11 mouse cellular contexts compared by ENCODE assay signal in the genomic region with DNA sequence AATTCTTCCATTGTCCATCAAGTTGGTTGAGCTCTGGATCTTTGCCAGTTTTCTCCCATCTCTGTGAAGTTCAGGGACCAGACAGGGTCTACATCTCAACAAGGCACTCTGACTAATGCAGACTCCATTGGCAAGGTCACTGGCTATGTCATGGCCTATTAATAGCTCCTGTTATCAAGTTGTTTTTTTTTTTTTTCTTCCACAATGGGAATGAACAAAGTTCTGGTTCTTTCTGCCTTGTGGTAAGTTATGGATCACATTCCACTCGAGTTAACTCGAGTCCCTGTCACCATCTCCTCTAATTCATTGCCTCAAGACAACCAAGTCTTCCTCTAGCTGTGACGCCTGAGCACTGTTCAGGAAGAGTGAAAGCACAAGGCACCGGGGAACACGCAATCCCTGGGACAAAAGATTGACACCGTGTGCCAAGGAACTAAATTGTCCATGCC. TPM values are rescaled to one million over a fixed set of nuclear protein-coding genes. Genes with fewer than 3 reads are reported as not detected.
DNase-seq lines count a peak whose midpoint lies in the region; ATAC-seq lines count a peak whose summit lies in the region.
"Had no signal": no experiment of that assay in that cellular context is flagged by ENCODE, and none has a peak within 500 bp of the region (broad histone marks: within the 10 kb centered on the region; RNA-seq: fewer than 3 reads in every experiment).

No protein-coding gene starts in this region.

- H3K36me3 ChIP-seq in forebrain, embryonic 13.5 days (ENCODE audit: poor library complexity, severe bottlenecking) = no peaks in the 10 kb centered on the region
- peaks cover 3% of the 10 kb centered on the region for H3K36me3 ChIP-seq in forebrain, embryonic 10.5 days (replicated peaks)
- H3K36me3 ChIP-seq in midbrain, embryonic 16.5 days (ENCODE audit: control insufficient read depth, insufficient read depth, low read length) = no peaks in the 10 kb centered on the region
- H3K36me3 ChIP-seq in midbrain, embryonic 11.5 days (ENCODE audit: control insufficient read depth, insufficient read depth, low read length) = no peaks in the 10 kb centered on the region
- H3K36me3 ChIP-seq in hindbrain, embryonic 16.5 days (ENCODE audit: control insufficient read depth, insufficient read depth, low read length) = no peaks in the 10 kb centered on the region
- H3K36me3 ChIP-seq in stomach, embryonic 15.5 days = no peaks in the 10 kb centered on the region

- H3K27ac ChIP-seq in forebrain, embryonic 13.5 days = no peak overlapping the region
- H3K27ac ChIP-seq in forebrain, embryonic 10.5 days = no peak overlapping the region
- no peak overlapping the region for H3K27ac ChIP-seq in midbrain, embryonic 16.5 days (ENCODE audit: low read length)
- no peak overlapping the region for H3K27ac ChIP-seq in midbrain, embryonic 11.5 days (ENCODE audit: low read depth, low read length)
- no peak overlapping the region for H3K27ac ChIP-seq in hindbrain, embryonic 16.5 days (ENCODE audit: low read depth, low read length)
- peak overlapping the region; percentile 93 for H3K27ac ChIP-seq in stomach, embryonic 15.5 days

- peak overlapping the region; percentile 93; the same call in 1 of the 2 replicates for H3K4me2 ChIP-seq in forebrain, embryonic 13.5 days
- peak overlapping the region; percentile 94 for H3K4me2 ChIP-seq in midbrain, embryonic 16.5 days (ENCODE audit: low read length)
- H3K4me2 ChIP-seq in midbrain, embryonic 11.5 days = no peak overlapping the region
- H3K4me2 ChIP-seq in hindbrain, embryonic 16.5 days (ENCODE audit: low read length) = peak overlapping the region; percentile 95; the same call in 1 of the 2 replicates
- peak overlapping the region; percentile 91; the same call in 1 of the 2 replicates for H3K4me2 ChIP-seq in stomach, embryonic 15.5 days

- DNase-seq in forebrain, embryonic 10.5 days (ENCODE audit: extremely low spot score, low spot score) = no peak
- DNase-seq in midbrain, embryonic 11.5 days (ENCODE audit: low spot score, missing footprints) = no peak
- no peak for DNase-seq in urinary bladder, postnatal 25 days (ENCODE audit: low spot score)
- DNase-seq in spleen, postnatal 4 days (ENCODE audit: low spot score in 2 of 2) = no peak

- H3K27me3 ChIP-seq in forebrain, embryonic 13.5 days = peaks cover 17% of the 10 kb centered on the region
- H3K27me3 ChIP-seq in forebrain, embryonic 10.5 days (ENCODE audit: poor library complexity, severe bottlenecking) = peaks cover 21% of the 10 kb centered on the region
- no peaks in the 10 kb centered on the region; the same call in 1 of the 2 replicates for H3K27me3 ChIP-seq in midbrain, embryonic 16.5 days (ENCODE audit: control insufficient read depth, insufficient read depth, low read depth, low read length)
- H3K27me3 ChIP-seq in midbrain, embryonic 11.5 days (ENCODE audit: control insufficient read depth, insufficient read depth, low read length) = no peaks in the 10 kb centered on the region
- no peaks in the 10 kb centered on the region for H3K27me3 ChIP-seq in hindbrain, embryonic 16.5 days (replicated peaks; ENCODE audit: control insufficient read depth, insufficient read depth, low read length)
- no peaks in the 10 kb centered on the region for H3K27me3 ChIP-seq in stomach, embryonic 15.5 days (replicated peaks)

- no peak overlapping the region for H3K4me3 ChIP-seq in forebrain, embryonic 13.5 days
- H3K4me3 ChIP-seq in forebrain, embryonic 10.5 days = no peak overlapping the region
- H3K4me3 ChIP-seq in midbrain, embryonic 16.5 days (ENCODE audit: low read depth, low read length) = no peak overlapping the region
- no peak overlapping the region for H3K4me3 ChIP-seq in midbrain, embryonic 11.5 days (ENCODE audit: low read depth, low read length)
- H3K4me3 ChIP-seq in hindbrain, embryonic 16.5 days (ENCODE audit: low read length) = no peak overlapping the region
- H3K4me3 ChIP-seq in stomach, embryonic 15.5 days (replicated peaks) = peak overlapping the region; percentile 80; the same call in 1 of the 2 replicates

- 66% methylated on average over 6 of the region's 6 CpGs for WGBS in forebrain, embryonic 13.5 days
- 72% methylated on average over 6 of the region's 6 CpGs for WGBS in forebrain, embryonic 10.5 days
- WGBS in midbrain, embryonic 16.5 days = 77% methylated on average over 6 of the region's 6 CpGs
- WGBS in midbrain, embryonic 11.5 days = 74% methylated on average over 6 of the region's 6 CpGs
- WGBS in hindbrain, embryonic 16.5 days = 61% methylated on average over 6 of the region's 6 CpGs
- 55% methylated on average over 6 of the region's 6 CpGs for WGBS in stomach, embryonic 15.5 days

- no peak overlapping the region for H3K9ac ChIP-seq in forebrain, embryonic 13.5 days
- no peak overlapping the region for H3K9ac ChIP-seq in midbrain, embryonic 16.5 days (ENCODE audit: low read depth, low read length)
- H3K9ac ChIP-seq in midbrain, embryonic 11.5 days (ENCODE audit: low read length) = no peak overlapping the region
- no peak overlapping the region for H3K9ac ChIP-seq in hindbrain, embryonic 16.5 days (ENCODE audit: low read depth, low read length)
- H3K9ac ChIP-seq in stomach, embryonic 15.5 days = no peak overlapping the region

- no peaks in the 10 kb centered on the region for H3K9me3 ChIP-seq in forebrain, embryonic 13.5 days (replicated peaks)
- no peaks in the 10 kb centered on the region for H3K9me3 ChIP-seq in forebrain, embryonic 10.5 days
- no peaks in the 10 kb centered on the region for H3K9me3 ChIP-seq in midbrain, embryonic 16.5 days (replicated peaks; ENCODE audit: control insufficient read depth, low read length, poor library complexity, severe bottlenecking)
- no peaks in the 10 kb centered on the region for H3K9me3 ChIP-seq in midbrain, embryonic 11.5 days (ENCODE audit: control insufficient read depth, low read length)
- H3K9me3 ChIP-seq in hindbrain, embryonic 16.5 days (ENCODE audit: control insufficient read depth, low read length) = no peaks in the 10 kb centered on the region
- H3K9me3 ChIP-seq in stomach, embryonic 15.5 days = no peaks in the 10 kb centered on the region

- H3K4me1 ChIP-seq in forebrain, embryonic 13.5 days = peaks cover 34% of the 10 kb centered on the region
- H3K4me1 ChIP-seq in forebrain, embryonic 10.5 days = peaks cover 53% of the 10 kb centered on the region
- H3K4me1 ChIP-seq in midbrain, embryonic 16.5 days (ENCODE audit: control insufficient read depth, insufficient read depth, low read length) = peaks cover 27% of the 10 kb centered on the region
- H3K4me1 ChIP-seq in midbrain, embryonic 11.5 days (ENCODE audit: control insufficient read depth, insufficient read depth, low read length) = peaks cover 24% of the 10 kb centered on the region
- H3K4me1 ChIP-seq in hindbrain, embryonic 16.5 days (ENCODE audit: control insufficient read depth, insufficient read depth, low read depth, low read length) = peaks cover 25% of the 10 kb centered on the region
- H3K4me1 ChIP-seq in stomach, embryonic 15.5 days = peaks cover 40% of the 10 kb centered on the region

- no peak for ATAC-seq in forebrain, embryonic 13.5 days
- ATAC-seq in midbrain, embryonic 16.5 days = no peak
- no peak for ATAC-seq in midbrain, embryonic 11.5 days (ENCODE audit: low FRiP score)
- ATAC-seq in hindbrain, embryonic 16.5 days = no peak
- ATAC-seq in stomach, embryonic 15.5 days (ENCODE audit: insufficient read depth, low FRiP score, low read depth) = no peak

RNA-seq across cellular contexts. Expression of a gene that starts 1.7 kb away (rescaled TPM):
- polyA plus RNA-seq in forebrain, embryonic 13.5 days (2015; fragmentation: Nextera tagmentation; extraction: Ambion mirVana) = 77.3 and 88.0 TPM in 2 replicates
- 62.8 and 65.6 TPM in 2 replicates for polyA plus RNA-seq in forebrain, embryonic 10.5 days (2016; fragmentation: Nextera tagmentation; extraction: Ambion mirVana)
- polyA plus RNA-seq in midbrain, embryonic 16.5 days (2015; fragmentation: Nextera tagmentation; extraction: Ambion mirVana) = 119 and 121 TPM in 2 replicates
- 9.7 and 12.0 TPM in 2 replicates for polyA plus RNA-seq in midbrain, embryonic 11.5 days (2014; fragmentation: Nextera tagmentation; extraction: Ambion mirVana)
- 117 and 124 TPM in 2 replicates for polyA plus RNA-seq in hindbrain, embryonic 16.5 days (2015; fragmentation: Nextera tagmentation; extraction: Ambion mirVana)
- 55.6 and 61.8 TPM in 2 replicates for polyA plus RNA-seq in stomach, embryonic 15.5 days (2015; fragmentation: Nextera tagmentation; extraction: Ambion mirVana)

RNA-seq across cellular contexts. Expression of a gene that starts 9.2 kb away (rescaled TPM):
- polyA plus RNA-seq in forebrain, embryonic 13.5 days (2015; fragmentation: Nextera tagmentation; extraction: Ambion mirVana) = not detected in 2 replicates
- not detected in 2 replicates for polyA plus RNA-seq in forebrain, embryonic 10.5 days (2016; fragmentation: Nextera tagmentation; extraction: Ambion mirVana)
- polyA plus RNA-seq in midbrain, embryonic 16.5 days (2015; fragmentation: Nextera tagmentation; extraction: Ambion mirVana) = not detected in 2 replicates
- not detected in 2 replicates for polyA plus RNA-seq in midbrain, embryonic 11.5 days (2014; fragmentation: Nextera tagmentation; extraction: Ambion mirVana)
- not detected in 2 replicates for polyA plus RNA-seq in hindbrain, embryonic 16.5 days (2015; fragmentation: Nextera tagmentation; extraction: Ambion mirVana)
- polyA plus RNA-seq in stomach, embryonic 15.5 days (2015; fragmentation: Nextera tagmentation; extraction: Ambion mirVana) = not detected in 2 replicates
- polyA plus RNA-seq: C2C12; gonadal fat pad, adult 2 months; thymus, adult 2 months had no signal

RNA-seq across cellular contexts. Expression of a gene that starts 36.6 kb away (rescaled TPM):
- 1.2 and 1.3 TPM in 2 replicates for polyA plus RNA-seq in forebrain, embryonic 13.5 days (2015; fragmentation: Nextera tagmentation; extraction: Ambion mirVana)
- polyA plus RNA-seq in forebrain, embryonic 10.5 days (2016; fragmentation: Nextera tagmentation; extraction: Ambion mirVana) = 1.4 and 1.5 TPM in 2 replicates
- polyA plus RNA-seq in midbrain, embryonic 16.5 days (2015; fragmentation: Nextera tagmentation; extraction: Ambion mirVana) = 0.18 and 0.65 TPM in 2 replicates
- 1.3 and 1.4 TPM in 2 replicates for polyA plus RNA-seq in midbrain, embryonic 11.5 days (2014; fragmentation: Nextera tagmentation; extraction: Ambion mirVana)
- 0.41 and 1.3 TPM in 2 replicates for polyA plus RNA-seq in hindbrain, embryonic 16.5 days (2015; fragmentation: Nextera tagmentation; extraction: Ambion mirVana)
- polyA plus RNA-seq in stomach, embryonic 15.5 days (2015; fragmentation: Nextera tagmentation; extraction: Ambion mirVana) = 1.1 and 5.0 TPM in 2 replicates
- polyA plus RNA-seq: gonadal fat pad, adult 2 months; thymus, adult 2 months had no signal

RNA-seq across cellular contexts. Expression of a gene that starts 37.3 kb away (rescaled TPM):
- not detected in 2 replicates for polyA plus RNA-seq in forebrain, embryonic 13.5 days (2015; fragmentation: Nextera tagmentation; extraction: Ambion mirVana)
- polyA plus RNA-seq in forebrain, embryonic 10.5 days (2016; fragmentation: Nextera tagmentation; extraction: Ambion mirVana) = not detected in 2 replicates
- not detected in 2 replicates for polyA plus RNA-seq in midbrain, embryonic 16.5 days (2015; fragmentation: Nextera tagmentation; extraction: Ambion mirVana)
- not detected in 2 replicates for polyA plus RNA-seq in midbrain, embryonic 11.5 days (2014; fragmentation: Nextera tagmentation; extraction: Ambion mirVana)
- polyA plus RNA-seq in hindbrain, embryonic 16.5 days (2015; fragmentation: Nextera tagmentation; extraction: Ambion mirVana) = not detected in 2 replicates
- polyA plus RNA-seq in stomach, embryonic 15.5 days (2015; fragmentation: Nextera tagmentation; extraction: Ambion mirVana) = not detected in 2 replicates
- polyA plus RNA-seq: C2C12; gonadal fat pad, adult 2 months had no signal

RNA-seq across cellular contexts. Expression of a gene that starts 38.0 kb away (rescaled TPM):
- not detected in 2 replicates for polyA plus RNA-seq in forebrain, embryonic 13.5 days (2015; fragmentation: Nextera tagmentation; extraction: Ambion mirVana)
- 0.26 and 0.66 TPM in 2 replicates for polyA plus RNA-seq in forebrain, embryonic 10.5 days (2016; fragmentation: Nextera tagmentation; extraction: Ambion mirVana)
- polyA plus RNA-seq in midbrain, embryonic 16.5 days (2015; fragmentation: Nextera tagmentation; extraction: Ambion mirVana) = 0.15 TPM in 1 of 2 replicates, not detected in the other
- polyA plus RNA-seq in midbrain, embryonic 11.5 days (2014; fragmentation: Nextera tagmentation; extraction: Ambion mirVana) = 0.23 and 0.26 TPM in 2 replicates
- polyA plus RNA-seq in hindbrain, embryonic 16.5 days (2015; fragmentation: Nextera tagmentation; extraction: Ambion mirVana) = 0.11 and 0.15 TPM in 2 replicates
- 0.31 and 0.40 TPM in 2 replicates for polyA plus RNA-seq in stomach, embryonic 15.5 days (2015; fragmentation: Nextera tagmentation; extraction: Ambion mirVana)
- polyA plus RNA-seq: C2C12 had no signal
